Mouse (Mus musculus): ENCODE data around the gene Sh3gl1. TPM values are rescaled to one million over a fixed set of nuclear protein-coding genes. Genes with fewer than 3 reads are reported as not detected.

Gene Sh3gl1
- total and polyA plus RNA-seq, 2 experiments from 2014 or later, result 64.1 to 84.8 TPM

DNA sequence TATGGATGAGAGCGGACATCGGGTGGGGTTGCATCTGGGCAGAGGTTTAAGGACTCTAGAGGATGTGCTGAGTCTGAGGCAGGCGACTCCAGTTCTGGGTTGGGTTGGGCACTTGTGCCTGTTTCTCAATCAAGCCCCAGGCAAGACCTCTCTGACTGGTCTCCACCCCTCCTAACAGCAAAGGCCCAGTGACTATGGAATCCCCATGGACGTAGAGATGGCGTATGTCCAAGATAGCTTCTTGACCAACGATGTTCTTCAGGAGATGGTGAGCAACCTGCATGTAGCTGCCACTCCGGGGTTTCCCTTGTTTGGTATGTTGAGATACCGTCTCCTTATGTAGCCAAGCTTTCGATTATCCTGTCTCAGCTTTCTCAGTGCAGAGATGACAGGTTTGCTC is 21.1 kb downstream of the Sh3gl1 start:
- Histone ChIP-seq H3K4me1 (ENCODE audit: insufficient read depth, low read length) (peaks cover 6% of the 10 kb centered on the region), H3K9me3 (ENCODE audit: low read length) (no peaks in the 10 kb centered on the region), H3K4me3 (ENCODE audit: low read depth, low read length) (no peak overlapping the region), H3K36me3 (ENCODE audit: insufficient read depth, low read length) (peaks cover 61% of the 10 kb centered on the region), H3K9ac (replicated peaks; ENCODE audit: low read length, poor library complexity, severe bottlenecking) (no peak overlapping the region), H3K27ac (ENCODE audit: low read depth, low read length) (no peak overlapping the region), H3K27me3 (ENCODE audit: insufficient read depth, low read length) (no peaks in the 10 kb centered on the region), H3K4me2 (ENCODE audit: low read depth, low read length, poor library complexity, severe bottlenecking) (no peak overlapping the region)
- no peak for ATAC-seq (ENCODE audit: low FRiP score)
- DNase-seq (ENCODE audit: low spot score), result no peak
- WGBS, result 93% methylated on average over 9 of the region's 9 CpGs
- no peak for TF ChIP-seq CTCF (IDR thresholded peaks at IDR 0.05)

DNA sequence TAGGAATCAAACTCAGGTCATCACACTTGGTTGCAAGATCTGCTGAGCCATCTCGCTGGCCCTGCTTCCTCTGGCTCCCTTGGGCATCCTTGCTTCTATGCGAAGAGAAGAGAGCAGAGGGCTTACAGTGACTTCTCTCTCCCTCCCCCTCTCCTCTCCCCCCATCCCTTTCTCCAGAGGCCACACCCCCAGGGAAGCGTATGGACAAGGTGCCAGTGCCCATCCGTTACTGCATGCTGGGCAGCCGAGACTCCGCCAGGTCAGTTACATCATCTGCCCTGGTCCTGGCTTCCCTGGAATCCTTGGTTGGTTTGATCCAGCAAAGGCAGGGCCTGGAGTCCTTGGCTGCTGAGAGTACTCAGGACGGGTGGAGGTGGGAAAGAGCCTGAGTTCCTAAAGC is 25.0 kb downstream of the Sh3gl1 start:
- DNase-seq (ENCODE audit: low spot score) (no peak), ATAC-seq (ENCODE audit: low FRiP score) (no peak)
- TF ChIP-seq CTCF (IDR thresholded peaks at IDR 0.05), result no peak
- Histone ChIP-seq H3K9ac (replicated peaks; ENCODE audit: low read length, poor library complexity, severe bottlenecking) (no peak overlapping the region), H3K27ac (ENCODE audit: low read depth, low read length) (no peak overlapping the region), H3K4me3 (ENCODE audit: low read depth, low read length) (no peak overlapping the region), H3K36me3 (ENCODE audit: insufficient read depth, low read length) (peaks cover 32% of the 10 kb centered on the region), H3K27me3 (ENCODE audit: insufficient read depth, low read length) (no peaks in the 10 kb centered on the region), H3K4me2 (ENCODE audit: low read depth, low read length, poor library complexity, severe bottlenecking) (no peak overlapping the region), H3K4me1 (ENCODE audit: insufficient read depth, low read length) (peaks cover 11% of the 10 kb centered on the region), H3K9me3 (ENCODE audit: low read length) (no peaks in the 10 kb centered on the region)
- WGBS, result 85% methylated on average over 7 of the region's 7 CpGs

- TF ChIP-seq CTCF (IDR thresholded peaks at IDR 0.05), result peak; percentile 91
- no peak overlapping the region for H3K27ac ChIP-seq (ENCODE audit: low read depth, low read length)
- WGBS, result 6% methylated on average over 9 of the region's 9 CpGs
- peaks cover 11% of the 10 kb centered on the region for H3K4me1 ChIP-seq (ENCODE audit: insufficient read depth, low read length)
- peak overlapping the region; percentile 96 for H3K4me2 ChIP-seq (ENCODE audit: low read depth, low read length, poor library complexity, severe bottlenecking)
- no peaks in the 10 kb centered on the region for H3K27me3 ChIP-seq (ENCODE audit: insufficient read depth, low read length)
- peak overlapping the region; percentile 66 for H3K4me3 ChIP-seq (ENCODE audit: low read depth, low read length)
- H3K9ac ChIP-seq (replicated peaks; ENCODE audit: low read length, poor library complexity, severe bottlenecking), result peak overlapping the region; percentile 72
- DNase-seq (ENCODE audit: low spot score) (peak; percentile 42), ATAC-seq (ENCODE audit: low FRiP score) (no peak)
- H3K36me3 ChIP-seq (ENCODE audit: insufficient read depth, low read length), result peaks cover 24% of the 10 kb centered on the region
- H3K9me3 ChIP-seq (ENCODE audit: low read length), result no peaks in the 10 kb centered on the region
Measured at GRCm38 (mm10) chr17:56010681-56011080, 25.8 kb downstream of the Sh3gl1 start.

DNA sequence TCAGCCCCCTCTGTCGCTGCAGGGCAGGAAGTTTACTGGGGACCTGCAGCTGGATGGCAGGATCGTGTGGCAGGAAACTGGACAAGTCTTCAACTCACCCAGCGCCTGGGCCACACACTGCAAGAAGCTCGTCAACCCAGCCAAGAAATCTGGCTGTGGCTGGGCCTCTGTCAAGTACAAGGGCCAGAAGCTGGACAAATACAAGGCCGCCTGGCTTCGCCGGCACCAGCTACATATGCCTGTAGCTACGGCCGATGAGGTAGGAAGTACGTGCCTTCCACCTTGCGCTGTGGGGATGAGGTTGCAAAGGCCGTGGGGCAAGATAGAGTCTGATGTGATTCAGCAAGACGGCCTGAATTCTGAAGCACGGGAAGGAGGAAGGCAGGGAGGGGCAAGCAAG is 26.2 kb downstream of the Sh3gl1 start:
- Histone ChIP-seq H3K27ac (ENCODE audit: low read depth, low read length) (no peak overlapping the region), H3K27me3 (ENCODE audit: insufficient read depth, low read length) (no peaks in the 10 kb centered on the region), H3K4me2 (ENCODE audit: low read depth, low read length, poor library complexity, severe bottlenecking) (peak overlapping the region; percentile 96), H3K4me1 (ENCODE audit: insufficient read depth, low read length) (peaks cover 11% of the 10 kb centered on the region), H3K36me3 (ENCODE audit: insufficient read depth, low read length) (peaks cover 20% of the 10 kb centered on the region; the same call in 1 of the 2 replicates), H3K4me3 (ENCODE audit: low read depth, low read length) (peak overlapping the region; percentile 66), H3K9ac (replicated peaks; ENCODE audit: low read length, poor library complexity, severe bottlenecking) (peak overlapping the region; percentile 72), H3K9me3 (ENCODE audit: low read length) (no peaks in the 10 kb centered on the region)
- TF ChIP-seq CTCF (IDR thresholded peaks at IDR 0.05), result no peak
- DNase-seq (ENCODE audit: low spot score) (no peak), ATAC-seq (ENCODE audit: low FRiP score) (no peak)
- 71% methylated on average over 14 of the region's 14 CpGs for WGBS

- Histone ChIP-seq H3K4me2 (ENCODE audit: low read depth, low read length, poor library complexity, severe bottlenecking) (peak overlapping the region; percentile 96), H3K9me3 (ENCODE audit: low read length) (no peaks in the 10 kb centered on the region), H3K4me3 (ENCODE audit: low read depth, low read length) (peak overlapping the region; percentile 66), H3K4me1 (ENCODE audit: insufficient read depth, low read length) (peaks cover 11% of the 10 kb centered on the region), H3K27me3 (ENCODE audit: insufficient read depth, low read length) (no peaks in the 10 kb centered on the region), H3K27ac (ENCODE audit: low read depth, low read length) (peak overlapping the region; percentile 88), H3K36me3 (ENCODE audit: insufficient read depth, low read length) (peaks cover 17% of the 10 kb centered on the region; the same call in 1 of the 2 replicates), H3K9ac (replicated peaks; ENCODE audit: low read length, poor library complexity, severe bottlenecking) (peak overlapping the region; percentile 72)
- ATAC-seq (ENCODE audit: low FRiP score) (no peak), DNase-seq (ENCODE audit: low spot score) (no peak)
- WGBS, result 41% methylated on average over 2 of the region's 2 CpGs
- no peak for TF ChIP-seq CTCF (IDR thresholded peaks at IDR 0.05)
Measured at GRCm38 (mm10) chr17:56009962-56010240, 26.5 kb downstream of the Sh3gl1 start.

DNA sequence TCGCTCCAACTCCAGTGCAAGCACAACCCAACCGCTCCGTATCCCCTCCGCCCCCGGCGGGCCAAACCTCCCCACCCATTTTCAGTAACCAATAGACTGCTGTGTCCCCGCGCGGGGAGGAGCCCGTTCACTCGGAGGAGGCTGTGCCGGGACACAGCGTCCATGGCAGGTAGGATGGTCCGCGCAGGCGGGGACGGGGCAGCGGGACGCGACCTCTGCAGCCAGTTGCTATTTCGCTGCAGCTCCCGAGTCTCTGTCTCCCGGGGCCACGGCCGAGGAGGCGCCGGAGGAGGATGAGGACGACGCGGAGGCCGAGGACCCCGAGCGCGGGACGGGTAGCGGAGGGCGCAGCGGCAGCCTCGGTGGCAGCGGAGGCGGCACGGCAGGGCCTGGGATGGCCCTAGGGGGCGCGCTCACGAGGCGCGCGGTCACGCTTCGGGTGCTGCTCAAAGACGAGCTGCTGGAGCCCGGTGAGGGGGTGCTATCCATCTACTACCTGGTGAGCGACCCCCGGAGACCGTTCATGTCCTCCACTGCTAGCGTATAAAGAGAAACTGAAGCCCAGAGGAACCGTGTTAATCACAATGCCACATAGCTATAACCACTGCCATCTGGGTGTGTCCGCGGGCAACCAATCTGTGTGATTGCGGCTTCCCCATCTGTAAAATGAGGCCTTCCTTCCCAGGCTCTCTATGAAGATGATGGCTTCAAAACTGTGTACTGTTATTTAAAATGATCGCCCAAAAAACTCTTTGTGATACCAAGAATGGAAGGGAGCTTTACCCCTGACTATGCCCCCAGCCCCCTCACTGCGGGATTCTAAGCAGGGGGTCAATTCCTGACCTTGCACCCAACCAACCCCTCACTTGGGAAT is 27.1 kb downstream of the Sh3gl1 start:
- H3K36me3 ChIP-seq (ENCODE audit: insufficient read depth, low read length), result 0 out of 2 replicates have a peak, but pooled peaks cover 15% of the 10 kb centered on the region
- DNase-seq (ENCODE audit: low spot score), result peak; percentile 93
- peak overlapping the region; percentile 96 for H3K4me2 ChIP-seq (ENCODE audit: low read depth, low read length, poor library complexity, severe bottlenecking)
- peak; percentile 59 for TF ChIP-seq CTCF (IDR thresholded peaks at IDR 0.05)
- 1% methylated on average over 58 of the region's 62 CpGs for WGBS
- ATAC-seq (ENCODE audit: low FRiP score), result peak; percentile 87
- no peaks in the 10 kb centered on the region for H3K9me3 ChIP-seq (ENCODE audit: low read length)
- H3K9ac ChIP-seq (replicated peaks; ENCODE audit: low read length, poor library complexity, severe bottlenecking), result peak overlapping the region; percentile 72
- H3K27ac ChIP-seq (ENCODE audit: low read depth, low read length), result peak overlapping the region; percentile 88
- H3K4me3 ChIP-seq (ENCODE audit: low read depth, low read length), result peak overlapping the region; percentile 66
- no peaks in the 10 kb centered on the region for H3K27me3 ChIP-seq (ENCODE audit: insufficient read depth, low read length)
- peaks cover 11% of the 10 kb centered on the region for H3K4me1 ChIP-seq (ENCODE audit: insufficient read depth, low read length)

Measured in midbrain, postnatal 0 days (tissue).